Mouse (Mus musculus): ENCODE measurements around the gene Jsrp1.

The Jsrp1 gene

GRCm38 (mm10) chr10:80808099-80808984 is 5.0 kb downstream of the Jsrp1 start:
- no peak for DNase-seq

- peak; percentile 40 for DNase-seq
These were observed 6.2 kb downstream of the Jsrp1 start for GRCm38 (mm10) chr10:80807057-80807627.

- no peak for DNase-seq
These were observed 6.8 kb downstream of the Jsrp1 start for GRCm38 (mm10) chr10:80806341-80807056.

- DNase-seq: peak; percentile 73
These were observed 7.4 kb downstream of the Jsrp1 start for GRCm38 (mm10) chr10:80805925-80806324.

- no peak for DNase-seq
These were observed 8.0 kb downstream of the Jsrp1 start for GRCm38 (mm10) chr10:80805322-80805721.

GRCm38 (mm10) chr10:80804916-80805315 is 8.4 kb downstream of the Jsrp1 start, which contains the start of gene Amh:
Gene Amh (plus strand): TSS chr10:80805243.
- no peak for DNase-seq

- no peak for DNase-seq
These were observed 9.0 kb downstream of the Jsrp1 start for GRCm38 (mm10) chr10:80804340-80804739.

GRCm38 (mm10) chr10:80802996-80803395 is 10.3 kb downstream of the Jsrp1 start:
- no peak for DNase-seq

- DNase-seq: no peak
These were observed 10.9 kb downstream of the Jsrp1 start for GRCm38 (mm10) chr10:80802204-80802912.

- no peak for DNase-seq
These were observed 14.2 kb downstream of the Jsrp1 start for GRCm38 (mm10) chr10:80799070-80799566.

GRCm38 (mm10) chr10:80798150-80799006 is 14.9 kb downstream of the Jsrp1 start, which contains the start of the genes Sf3a2 and Plekhj1:
Gene Sf3a2 (plus strand): TSS chr10:80798198.
Gene Plekhj1 (minus strand): TSS chr10:80798626.
- peak; percentile 96 for DNase-seq

- DNase-seq: no peak
These were observed 15.8 kb downstream of the Jsrp1 start for GRCm38 (mm10) chr10:80797186-80798149.

GRCm38 (mm10) chr10:80796307-80796848 is 16.9 kb downstream of the Jsrp1 start:
- no peak for DNase-seq

GRCm38 (mm10) chr10:80794750-80795149 is 18.5 kb downstream of the Jsrp1 start:
- DNase-seq: no peak

GRCm38 (mm10) chr10:80793803-80794202 is 19.5 kb downstream of the Jsrp1 start:
- no peak for DNase-seq

- DNase-seq: no peak
These were observed 20.1 kb downstream of the Jsrp1 start for GRCm38 (mm10) chr10:80793033-80793784.

- peak; percentile 84 for DNase-seq
These were observed 20.9 kb downstream of the Jsrp1 start for GRCm38 (mm10) chr10:80792175-80793032.
